Mouse (Mus musculus): Measurements from ENCODE around the gene Edem1. TPM values are rescaled to one million over a fixed set of nuclear protein-coding genes. Genes with fewer than 3 reads are reported as not detected.

Edem1 gene
- polyA plus RNA-seq, 1 experiment from 2014 or later = 10.2 TPM

GRCm38 (mm10) chr6:108906539-108906938 lies 78.1 kb downstream of the Edem1 start:
- Histone ChIP-seq H3K36me3 (no peaks in the 10 kb centered on the region), H3K4me3 (no peak overlapping the region), H3K27ac (replicated peaks) (no peak overlapping the region), H3K4me2 (no peak overlapping the region), H3K9ac (no peak overlapping the region), H3K27me3 (replicated peaks) (no peaks in the 10 kb centered on the region), H3K4me1 (no peaks in the 10 kb centered on the region), H3K9me3 (no peaks in the 10 kb centered on the region)
- ATAC-seq (ENCODE audit: extremely low read depth, insufficient number of reproducible peaks, low FRiP score, low TSS enrichment) = no peak
- WGBS = 48% methylated on average over 1 of the region's 1 CpGs

Other genes with a start within 250 kb of the Edem1 start
- gene Bhlhe40, start 168.0 kb upstream of the Edem1 start, polyA plus RNA-seq (2015; fragmentation: Nextera tagmentation; extraction: Ambion mirVana) = 15.1 and 19.7 TPM in 2 replicates
- 57.8 and 63.2 TPM in 2 replicates for gene Arl8b, start 45.5 kb upstream of the Edem1 start, polyA plus RNA-seq (2015; fragmentation: Nextera tagmentation; extraction: Ambion mirVana)

Data from heart, embryonic 13.5 days (tissue).